15 mouse cellular contexts compared by ENCODE assay signal in the genomic region with DNA sequence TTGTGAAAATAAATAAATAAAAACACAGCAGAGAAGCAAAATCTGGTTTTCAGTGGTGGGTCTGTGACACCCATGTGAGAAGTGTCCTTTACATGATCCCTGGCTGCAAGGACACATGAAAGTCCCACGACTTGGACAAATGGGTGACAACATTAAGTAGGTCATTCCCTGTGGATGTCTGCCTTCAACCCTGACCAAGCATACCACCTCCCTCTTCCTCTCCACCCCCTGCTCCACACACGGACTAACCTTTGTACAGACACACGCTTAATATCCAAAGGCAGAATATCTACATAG.
DNase-seq lines count a peak whose midpoint lies in the region; ATAC-seq lines count a peak whose summit lies in the region.
"Had no signal": no experiment of that assay in that cellular context is flagged by ENCODE, and none has a peak within 500 bp of the region (broad histone marks: within the 10 kb centered on the region; RNA-seq: fewer than 3 reads in every experiment).

No protein-coding gene starts in this region.

- intact Hi-C loops in left cerebral cortex, postnatal 14 days (cut with DNase I) = no loop called here

- WGBS in heart, embryonic 10.5 days = 75% methylated on average over 3 of the region's 3 CpGs
- WGBS in heart, embryonic 12.5 days = 79% methylated on average over 3 of the region's 3 CpGs
- 58% methylated on average over 3 of the region's 3 CpGs for WGBS in neural tube, embryonic 13.5 days
- WGBS in neural tube, embryonic 15.5 days = 68% methylated on average over 3 of the region's 3 CpGs

- H3K4me1 ChIP-seq in heart, embryonic 10.5 days = no peaks in the 10 kb centered on the region
- H3K4me1 ChIP-seq in heart, embryonic 12.5 days (replicated peaks) = no peaks in the 10 kb centered on the region
- peaks cover 45% of the 10 kb centered on the region for H3K4me1 ChIP-seq in neural tube, embryonic 13.5 days (replicated peaks)
- H3K4me1 ChIP-seq in neural tube, embryonic 15.5 days = peaks cover 17% of the 10 kb centered on the region; the same call in 1 of the 2 replicates
- H3K4me1 ChIP-seq: liver, embryonic 15.5 days had no signal

- H3K9ac ChIP-seq in heart, embryonic 12.5 days = no peak overlapping the region
- H3K9ac ChIP-seq in neural tube, embryonic 13.5 days = no peak overlapping the region
- no peak overlapping the region for H3K9ac ChIP-seq in neural tube, embryonic 15.5 days (replicated peaks)
- H3K9ac ChIP-seq: liver, embryonic 15.5 days; midbrain, embryonic 12.5 days had no signal

- peak; percentile 11 for DNase-seq in heart, embryonic 10.5 days (ENCODE audit: low spot score)
- peak; percentile 55 to 69 for DNase-seq in cerebellum, postnatal 25 days
- no peak for DNase-seq in left cerebral cortex, postnatal 14 days (ENCODE audit: low spot score in 2 of 2)
- DNase-seq: adrenal gland, adult 2 months; gastrocnemius, adult 2 months; heart, postnatal 4 days; kidney, adult 11 months; thymus, postnatal 25 days had no signal

- no peaks in the 10 kb centered on the region for H3K36me3 ChIP-seq in heart, embryonic 10.5 days
- no peaks in the 10 kb centered on the region for H3K36me3 ChIP-seq in heart, embryonic 12.5 days
- H3K36me3 ChIP-seq in neural tube, embryonic 13.5 days = no peaks in the 10 kb centered on the region
- no peaks in the 10 kb centered on the region for H3K36me3 ChIP-seq in neural tube, embryonic 15.5 days
- H3K36me3 ChIP-seq: liver, embryonic 15.5 days; midbrain, embryonic 12.5 days had no signal

- ATAC-seq in heart, embryonic 12.5 days (ENCODE audit: insufficient number of reproducible peaks, low FRiP score) = no peak
- no peak for ATAC-seq in neural tube, embryonic 13.5 days (ENCODE audit: low read depth)
- ATAC-seq in neural tube, embryonic 15.5 days (ENCODE audit: low FRiP score) = no peak
- no peak for ATAC-seq in frontal cortex, adult (ENCODE audit: low TSS enrichment)
- ATAC-seq: lung, postnatal 0 days had no signal

- no peak overlapping the region for H3K4me3 ChIP-seq in heart, embryonic 10.5 days
- H3K4me3 ChIP-seq in heart, embryonic 12.5 days = no peak overlapping the region
- H3K4me3 ChIP-seq in neural tube, embryonic 13.5 days = no peak overlapping the region
- no peak overlapping the region for H3K4me3 ChIP-seq in neural tube, embryonic 15.5 days (replicated peaks)
- H3K4me3 ChIP-seq: gastrocnemius, adult 2 months; liver, embryonic 15.5 days; midbrain, embryonic 12.5 days had no signal

- H3K27me3 ChIP-seq in heart, embryonic 10.5 days (ENCODE audit: insufficient read depth, poor library complexity, severe bottlenecking) = no peaks in the 10 kb centered on the region
- H3K27me3 ChIP-seq in heart, embryonic 12.5 days (replicated peaks) = no peaks in the 10 kb centered on the region
- peaks cover 42% of the 10 kb centered on the region for H3K27me3 ChIP-seq in neural tube, embryonic 13.5 days
- H3K27me3 ChIP-seq in neural tube, embryonic 15.5 days (replicated peaks) = peaks cover 15% of the 10 kb centered on the region; the same call in 1 of the 2 replicates
- H3K27me3 ChIP-seq: liver, embryonic 15.5 days had no signal

- H3K9me3 ChIP-seq in heart, embryonic 10.5 days = no peaks in the 10 kb centered on the region
- no peaks in the 10 kb centered on the region for H3K9me3 ChIP-seq in heart, embryonic 12.5 days (replicated peaks)
- no peaks in the 10 kb centered on the region for H3K9me3 ChIP-seq in neural tube, embryonic 13.5 days
- H3K9me3 ChIP-seq in neural tube, embryonic 15.5 days (replicated peaks) = no peaks in the 10 kb centered on the region
- H3K9me3 ChIP-seq: liver, embryonic 15.5 days; midbrain, embryonic 12.5 days had no signal

- no peak overlapping the region for H3K27ac ChIP-seq in heart, embryonic 10.5 days
- H3K27ac ChIP-seq in heart, embryonic 12.5 days (ENCODE audit: poor library complexity, severe bottlenecking) = no peak overlapping the region
- H3K27ac ChIP-seq in neural tube, embryonic 13.5 days (replicated peaks) = 0 out of 2 replicates have a peak overlapping the region, but pooled peaks have one; percentile 28
- H3K27ac ChIP-seq in neural tube, embryonic 15.5 days (replicated peaks) = no peak overlapping the region
- H3K27ac ChIP-seq: gastrocnemius, adult 2 months; liver, embryonic 15.5 days; midbrain, embryonic 12.5 days had no signal

- H3K4me2 ChIP-seq in heart, embryonic 12.5 days = no peak overlapping the region
- H3K4me2 ChIP-seq in neural tube, embryonic 13.5 days = no peak overlapping the region
- H3K4me2 ChIP-seq in neural tube, embryonic 15.5 days = no peak overlapping the region
- H3K4me2 ChIP-seq: liver, embryonic 15.5 days had no signal

Comparison
In these comparisons a context has a peak if more than half of its experiments do, and no peak if none do; other contexts are left out.
1. DNase-seq: peak in heart, embryonic 10.5 days (single experiment) and cerebellum, postnatal 25 days (2 of 2); none in left cerebral cortex, postnatal 14 days (0 of 2).